Mouse (Mus musculus) urinary bladder, postnatal 14 days (tissue): Measurements from ENCODE around the gene Pkd1l2.

ENCODE experiments used
- DNase-seq: peaks from one replicate; pipeline ENCODE4 v3.0.0; 2021; ENCODE audit warnings: low spot score

Pkd1l2 gene

DNA sequence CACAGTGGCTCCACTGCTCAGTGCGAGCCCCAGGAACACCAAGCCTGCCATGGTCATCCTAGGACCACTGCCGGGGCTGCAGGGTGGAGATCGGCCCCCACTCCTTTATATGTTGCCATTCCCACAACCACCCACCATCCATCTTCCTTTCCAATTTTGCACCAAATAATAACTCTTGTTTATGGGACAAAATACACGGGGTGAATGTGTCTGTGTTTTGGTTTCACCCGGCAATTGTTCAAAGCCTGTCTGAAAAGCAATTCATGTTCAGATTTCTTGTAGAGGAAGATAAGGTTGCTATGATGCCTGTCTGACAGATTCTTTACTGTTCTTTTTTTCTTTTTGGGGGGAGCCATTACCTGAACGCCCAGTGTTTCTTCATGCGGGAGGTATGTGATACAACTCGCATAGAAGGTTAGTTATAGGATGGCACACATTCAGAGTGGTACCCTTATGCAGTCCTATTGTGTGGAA lies at the start of gene Pkd1l2:
Gene Pkd1l2 (minus strand): TSS at position 51 of the 474 bp plus-strand sequence.
- DNase-seq = no peak

DNA sequence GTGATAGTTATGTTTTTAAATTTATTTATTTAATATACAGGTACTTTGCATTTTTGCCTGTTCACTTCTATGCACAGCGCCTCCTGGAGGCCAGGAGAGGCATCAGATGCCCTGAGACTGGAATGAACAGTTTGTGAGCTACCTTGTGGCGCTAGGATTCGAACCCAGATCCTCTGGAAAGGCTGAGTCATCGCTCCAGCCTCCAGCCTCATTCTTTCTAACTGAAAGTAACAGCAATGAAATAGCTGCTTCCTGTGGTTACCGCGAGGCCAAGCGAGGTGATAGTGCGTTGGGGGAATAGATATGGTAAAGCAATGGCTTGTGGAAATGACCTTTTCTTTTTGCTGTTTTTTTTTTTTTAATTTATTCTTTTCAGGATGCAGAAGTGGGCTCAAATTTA lies 44.8 kb upstream of the Pkd1l2 start:
- DNase-seq = no peak

DNA sequence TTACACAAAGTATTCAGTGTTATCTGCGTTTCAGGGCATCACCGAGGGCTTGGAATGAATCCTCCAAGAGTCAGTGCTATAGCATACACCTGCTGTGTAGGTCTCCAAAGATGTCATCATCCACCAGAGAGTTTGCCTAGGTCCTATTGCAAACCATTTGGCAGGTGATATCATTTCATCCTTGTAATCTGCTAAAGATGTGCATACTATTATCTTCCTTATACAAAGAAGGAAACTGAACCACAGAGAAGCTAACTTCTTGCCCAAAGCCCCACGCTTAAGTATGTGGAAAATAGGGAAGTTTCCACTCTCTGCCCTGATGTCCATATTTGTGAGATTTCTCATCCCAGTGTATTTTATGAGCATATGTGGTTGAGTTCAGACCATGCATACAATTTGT lies 44.2 kb upstream of the Pkd1l2 start:
- no peak for DNase-seq

DNA sequence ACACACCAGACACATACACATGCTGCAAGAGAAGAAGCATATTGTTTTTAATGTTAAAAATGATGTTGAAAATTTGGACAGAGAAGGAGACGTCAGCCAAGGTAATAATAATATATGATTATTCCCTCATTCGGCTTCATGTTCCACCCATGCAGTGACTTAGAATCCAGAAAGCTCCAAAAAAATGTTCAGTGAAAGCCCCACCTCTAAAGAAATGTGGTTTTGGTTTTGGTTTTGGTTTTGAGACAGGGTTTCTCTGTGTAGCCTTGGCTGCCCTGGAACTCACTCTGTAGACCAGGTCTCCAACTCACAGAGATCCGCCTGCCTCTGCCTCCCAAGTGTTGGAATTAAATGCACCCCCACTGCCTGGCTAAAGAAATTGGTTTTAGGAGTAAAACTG lies 43.6 kb upstream of the Pkd1l2 start:
- DNase-seq = no peak

- DNase-seq = peak; percentile 82
Measured at GRCm38 (mm10) chr8:117123850-117124633, 41.8 kb upstream of the Pkd1l2 start.

- DNase-seq = peak; percentile 68
Measured at GRCm38 (mm10) chr8:117121277-117121676, 39.0 kb upstream of the Pkd1l2 start.

- DNase-seq = no peak
Measured at GRCm38 (mm10) chr8:117118409-117118808, 36.2 kb upstream of the Pkd1l2 start.

- no peak for DNase-seq
Measured at GRCm38 (mm10) chr8:117116534-117116933, 34.3 kb upstream of the Pkd1l2 start.

- DNase-seq = peak; percentile 90
Measured at GRCm38 (mm10) chr8:117115676-117116446, 33.6 kb upstream of the Pkd1l2 start.

- DNase-seq = peak; percentile 27
Measured at GRCm38 (mm10) chr8:117115094-117115493, 32.8 kb upstream of the Pkd1l2 start.

DNA sequence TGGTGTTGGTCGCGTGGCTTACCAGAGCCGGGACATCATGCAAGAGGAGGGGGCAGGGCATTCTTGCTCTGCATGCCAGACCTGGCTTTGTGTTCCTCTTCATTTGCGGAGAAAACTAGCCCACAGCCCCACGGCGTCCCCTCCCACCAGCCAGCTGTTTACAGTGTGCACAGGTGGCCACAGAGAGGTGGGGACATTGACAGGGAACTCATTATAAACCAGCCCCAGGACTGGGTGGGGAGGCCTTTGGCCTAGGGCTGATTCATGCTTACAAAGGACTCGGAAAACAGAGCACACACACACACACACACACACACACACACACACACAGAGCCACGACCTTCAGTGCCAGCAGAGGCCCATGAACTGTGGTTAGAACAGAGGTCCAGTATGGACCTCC lies 30.0 kb upstream of the Pkd1l2 start:
- peak; percentile 52 for DNase-seq

GRCm38 (mm10) chr8:117111641-117112040 lies 29.4 kb upstream of the Pkd1l2 start:
- peak; percentile 38 for DNase-seq

DNA sequence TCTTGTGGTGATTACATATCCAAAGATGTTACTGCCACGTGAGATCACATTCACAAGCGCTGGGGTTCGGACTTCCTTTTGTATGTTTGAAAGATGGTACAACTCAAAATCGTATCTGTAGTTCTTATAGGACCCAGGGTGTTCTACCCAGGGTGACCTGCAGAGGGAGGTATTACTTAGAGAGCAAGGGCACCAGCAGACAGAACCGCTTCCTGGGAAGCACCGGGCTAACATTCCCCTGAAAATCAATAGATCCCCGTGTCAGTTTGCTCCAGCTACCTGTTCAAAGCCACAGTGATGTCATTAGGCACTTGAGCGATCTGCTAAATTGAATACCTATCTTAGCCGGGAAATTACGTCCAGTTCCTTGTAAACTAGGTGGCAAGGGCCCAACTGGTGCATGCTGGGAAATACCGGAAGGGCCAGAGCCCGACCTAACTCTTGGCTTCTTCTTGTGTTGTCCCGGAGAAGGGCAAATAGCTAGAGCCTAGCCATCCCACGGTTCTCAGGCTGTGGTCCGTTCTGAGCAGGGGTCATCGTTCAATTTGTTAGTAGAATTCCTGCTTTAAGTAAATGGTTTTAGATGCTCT lies 27.6 kb upstream of the Pkd1l2 start:
- DNase-seq = peak; percentile 85

GRCm38 (mm10) chr8:117109018-117109711 lies 26.9 kb upstream of the Pkd1l2 start:
- no peak for DNase-seq

- peak; percentile 83 for DNase-seq
Measured at GRCm38 (mm10) chr8:117107533-117107932, 25.3 kb upstream of the Pkd1l2 start.

- no peak for DNase-seq
Measured at GRCm38 (mm10) chr8:117097564-117098191, 15.4 kb upstream of the Pkd1l2 start.

GRCm38 (mm10) chr8:117097051-117097563 lies 14.9 kb upstream of the Pkd1l2 start:
- DNase-seq = no peak

GRCm38 (mm10) chr8:117095647-117096046 lies 13.4 kb upstream of the Pkd1l2 start, which contains the start of gene Bco1:
Gene Bco1 (plus strand): TSS chr8:117095854.
- DNase-seq = no peak

GRCm38 (mm10) chr8:117094053-117094452 lies 11.8 kb upstream of the Pkd1l2 start:
- DNase-seq = peak; percentile 69

GRCm38 (mm10) chr8:117089802-117090201 lies 7.6 kb upstream of the Pkd1l2 start:
- DNase-seq = no peak

GRCm38 (mm10) chr8:117087036-117087435 lies 4.8 kb upstream of the Pkd1l2 start:
- no peak for DNase-seq
